Mouse (Mus musculus) embryonic facial prominence, embryonic 11.5 days (tissue): ENCODE data around the gene Ryr1. TPM values are rescaled to one million over a fixed set of nuclear protein-coding genes. Genes with fewer than 3 reads are reported as not detected.
"Not testable (repeated sequence)": the region's sequence is repeated elsewhere in the genome, so short reads cannot be mapped to it uniquely, and the experiment has no call there.

ENCODE experiments used
- ATAC-seq: fragments of 200-750 bp; cut with Nextera tagmentation; replicated peaks from 2 replicates; pipeline ENCODE4 v1.8.0; 2017; ENCODE audit warnings: low read depth; ENCODE audit not compliant: insufficient number of reproducible peaks, low FRiP score, low TSS enrichment
- DNase-seq: peaks from one replicate; pipeline ENCODE4 v3.0.0-alpha.2; 2015; ENCODE audit warnings: low spot score
- H3K27ac ChIP-seq: fragments of 300-500 bp; sonication (generic); replicated peaks from 2 replicates; pipeline ENCODE4 v1.5.1; 2014; ENCODE audit warnings: mild to moderate bottlenecking, low read depth, low read length, control low read depth
- H3K27me3 ChIP-seq: fragments of 300-500 bp; sonication (generic); 2 replicates; pipeline ENCODE4 v1.6.1; 2014; ENCODE audit warnings: mild to moderate bottlenecking, low read length, moderate library complexity, mixed read lengths; ENCODE audit not compliant: control insufficient read depth, insufficient read depth
- H3K36me3 ChIP-seq: fragments of 300-500 bp; sonication (generic); replicated peaks from 2 replicates; pipeline ENCODE4 v1.6.1; 2014; ENCODE audit warnings: low read depth, mild to moderate bottlenecking, low read length, moderate library complexity, mixed read lengths; ENCODE audit not compliant: control insufficient read depth, insufficient read depth
- H3K4me1 ChIP-seq: fragments of 300-500 bp; sonication (generic); 2 replicates; pipeline ENCODE4 v1.6.1; 2014; ENCODE audit warnings: low read length, mixed read lengths; ENCODE audit not compliant: control insufficient read depth, insufficient read depth
- H3K4me2 ChIP-seq: fragments of 300-500 bp; sonication (generic); 2 replicates; pipeline ENCODE4 v1.6.1; 2014; ENCODE audit warnings: low read depth, mild to moderate bottlenecking, control low read depth, low read length, moderate library complexity
- H3K4me3 ChIP-seq: fragments of 300-500 bp; sonication (generic); 2 replicates; pipeline ENCODE4 v1.5.1; 2014; ENCODE audit warnings: low read depth, low read length, control low read depth
- H3K9ac ChIP-seq: fragments of 300-500 bp; sonication (generic); replicated peaks from 2 replicates; pipeline ENCODE4 v1.6.1; 2014; ENCODE audit warnings: mild to moderate bottlenecking, control low read depth, low read length
- H3K9me3 ChIP-seq: fragments of 300-500 bp; sonication (generic); replicated peaks from 2 replicates; pipeline ENCODE4 v1.6.1; 2016; ENCODE audit warnings: mild to moderate bottlenecking, low read length, inconsistent platforms, mixed read lengths; ENCODE audit not compliant: control insufficient read depth
- WGBS: fragments of 180-500 bp; shearing (Covaris S2); extraction: QIAGEN DNeasy Blood & Tissue Kit; methylation state at CpG from one replicate; pipeline ENCODE4 v1.1.7; 2014; 5-methylcytosine and 5-hydroxymethylcytosine counted together
- polyA plus RNA-seq: library from polyadenylated mRNA; unstranded; fragments of >200 nt; fragmentation: Nextera tagmentation; extraction: Ambion mirVana; gene quantifications from 2 replicates; pipeline ENCODE4 v1.2.1, GENCODE M21; 2014

Gene Ryr1
- polyA plus RNA-seq, 1 experiment from 2014 or later: 0.98 TPM

GRCm38 (mm10) chr7:29154018-29154720 is 29.2 kb upstream of the Ryr1 start:
- H3K9me3 ChIP-seq: no peaks in the 10 kb centered on the region
- no peak for ATAC-seq
- H3K9ac ChIP-seq: no peak overlapping the region
- H3K27ac ChIP-seq: no peak overlapping the region
- no peaks in the 10 kb centered on the region for H3K4me1 ChIP-seq
- 0 out of 2 replicates have a peak, but pooled peaks cover under 1% of the 10 kb centered on the region for H3K27me3 ChIP-seq
- no peak for DNase-seq
- 95% methylated on average over 14 of the region's 14 CpGs for WGBS
- no peak overlapping the region for H3K4me2 ChIP-seq
- no peaks in the 10 kb centered on the region for H3K36me3 ChIP-seq
- no peak overlapping the region for H3K4me3 ChIP-seq

DNA sequence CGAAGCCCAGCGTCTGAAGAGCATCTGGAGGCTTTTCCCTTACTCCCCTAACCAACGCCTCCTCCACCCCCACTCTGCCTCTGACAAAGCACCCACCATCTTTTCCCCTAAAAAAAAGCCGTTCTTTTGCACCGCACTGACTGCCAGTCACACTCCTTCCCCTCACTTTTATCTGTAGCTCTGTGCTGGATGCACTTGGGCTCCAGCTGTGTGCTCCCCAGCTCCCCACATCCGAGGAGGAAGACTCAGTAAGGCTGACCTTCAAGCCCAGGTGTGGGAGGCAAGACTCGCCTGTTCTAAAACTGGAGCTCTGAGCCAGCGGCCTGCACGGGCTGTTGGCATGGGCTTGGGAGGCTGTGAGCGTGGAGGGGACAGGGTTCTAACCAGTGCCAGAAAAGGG is 26.5 kb upstream of the Ryr1 start:
- no peaks in the 10 kb centered on the region for H3K36me3 ChIP-seq
- H3K4me3 ChIP-seq: no peak overlapping the region
- no peak overlapping the region for H3K9ac ChIP-seq
- H3K4me1 ChIP-seq: no peaks in the 10 kb centered on the region
- H3K9me3 ChIP-seq: no peaks in the 10 kb centered on the region
- ATAC-seq (no peak), DNase-seq (no peak)
- H3K4me2 ChIP-seq: no peak overlapping the region
- WGBS: 69% methylated on average over 10 of the region's 10 CpGs
- H3K27me3 ChIP-seq: no peaks in the 10 kb centered on the region
- H3K27ac ChIP-seq: no peak overlapping the region

DNA sequence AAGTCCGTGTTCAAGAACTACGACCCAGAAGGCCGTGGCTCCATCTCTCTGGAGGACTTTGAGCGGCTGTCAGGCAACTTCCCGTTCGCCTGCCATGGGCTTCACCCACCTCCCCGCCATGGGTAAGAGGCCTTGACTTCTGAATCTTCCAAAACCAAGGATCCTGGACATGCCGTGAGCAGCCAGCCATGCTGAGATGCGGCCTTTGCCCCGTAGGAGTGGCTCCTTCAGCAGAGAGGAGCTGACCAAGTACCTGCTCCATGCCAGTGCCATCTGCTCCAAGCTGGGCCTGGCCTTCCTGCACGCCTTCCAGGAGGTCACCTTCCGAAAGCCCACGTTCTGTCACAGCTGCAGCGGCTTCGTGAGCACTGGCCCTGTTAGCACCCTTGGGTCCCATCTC is 23.8 kb upstream of the Ryr1 start:
- Histone ChIP-seq H3K27ac (no peak overlapping the region), H3K9ac (no peak overlapping the region), H3K27me3 (no peaks in the 10 kb centered on the region), H3K9me3 (no peaks in the 10 kb centered on the region), H3K4me2 (no peak overlapping the region), H3K4me1 (no peaks in the 10 kb centered on the region), H3K36me3 (no peaks in the 10 kb centered on the region), H3K4me3 (no peak overlapping the region)
- 84% methylated on average over 15 of the region's 15 CpGs for WGBS
- no peak for DNase-seq
- ATAC-seq: no peak

GRCm38 (mm10) chr7:29146625-29147367 is 21.8 kb upstream of the Ryr1 start:
- ATAC-seq (no peak), DNase-seq (no peak)
- Histone ChIP-seq H3K27ac (no peak overlapping the region), H3K27me3 (no peaks in the 10 kb centered on the region), H3K4me1 (no peaks in the 10 kb centered on the region), H3K36me3 (no peaks in the 10 kb centered on the region), H3K9ac (no peak overlapping the region), H3K4me2 (no peak overlapping the region), H3K9me3 (no peaks in the 10 kb centered on the region), H3K4me3 (no peak overlapping the region)
- 88% methylated on average over 7 of the region's 7 CpGs for whole genome bisulfite sequencing

GRCm38 (mm10) chr7:29144006-29144405 is 19.0 kb upstream of the Ryr1 start:
- ATAC-seq (no peak), DNase-seq (no peak)
- no peaks in the 10 kb centered on the region for H3K27me3 ChIP-seq
- H3K4me2 ChIP-seq: no peak overlapping the region
- no peak overlapping the region for H3K27ac ChIP-seq
- no peaks in the 10 kb centered on the region for H3K9me3 ChIP-seq
- WGBS: 96% methylated on average over 4 of the region's 4 CpGs
- no peaks in the 10 kb centered on the region for H3K36me3 ChIP-seq
- H3K4me3 ChIP-seq: no peak overlapping the region
- no peaks in the 10 kb centered on the region for H3K4me1 ChIP-seq
- no peak overlapping the region for H3K9ac ChIP-seq

- no peaks in the 10 kb centered on the region; the same call in 1 of the 2 replicates for H3K4me1 ChIP-seq
- H3K27me3 ChIP-seq: no peaks in the 10 kb centered on the region
- H3K9me3 ChIP-seq: no peaks in the 10 kb centered on the region
- H3K4me3 ChIP-seq: no peak overlapping the region
- no peak for DNase-seq
- ATAC-seq: no peak
- no peaks in the 10 kb centered on the region for H3K36me3 ChIP-seq
- WGBS: 81% methylated on average over 8 of the region's 8 CpGs
- H3K27ac ChIP-seq: no peak overlapping the region
- no peak overlapping the region for H3K4me2 ChIP-seq
- H3K9ac ChIP-seq: no peak overlapping the region
Observed at GRCm38 (mm10) chr7:29141416-29141815, 16.4 kb upstream of the Ryr1 start.

- not testable (repeated sequence) for H3K9me3 ChIP-seq, H3K4me1 ChIP-seq, DNase-seq, H3K27ac ChIP-seq, H3K9ac ChIP-seq, ATAC-seq, H3K4me3 ChIP-seq, H3K36me3 ChIP-seq, H3K4me2 ChIP-seq, H3K27me3 ChIP-seq
- 93% methylated on average over 3 of the region's 4 CpGs for WGBS
Observed at GRCm38 (mm10) chr7:29139237-29139636, 14.3 kb upstream of the Ryr1 start.

GRCm38 (mm10) chr7:29137429-29137828 is 12.4 kb upstream of the Ryr1 start:
- Histone ChIP-seq H3K27me3 (no peaks in the 10 kb centered on the region), H3K36me3 (no peaks in the 10 kb centered on the region), H3K9me3 (no peaks in the 10 kb centered on the region), H3K9ac (no peak overlapping the region), H3K4me3 (no peak overlapping the region), H3K27ac (no peak overlapping the region), H3K4me2 (no peak overlapping the region), H3K4me1 (no peaks in the 10 kb centered on the region; the same call in 1 of the 2 replicates)
- DNase-seq: no peak
- ATAC-seq: no peak
- WGBS: 38% methylated on average over 16 of the region's 16 CpGs
